In genomic region chr1:139007475-139007874, GRCm38 (mm10) we compare ENCODE assay signal across 25 mouse cellular contexts.
"Had no signal": no experiment of that assay in that cellular context is flagged by ENCODE, and none has a peak within 500 bp of the region (broad histone marks: within the 10 kb centered on the region; RNA-seq: fewer than 3 reads in every experiment).

No protein-coding gene starts in this region.

- H3K9ac ChIP-seq: heart, embryonic 12.5 days; hindbrain, embryonic 12.5 days; hindbrain, embryonic 14.5 days; limb, embryonic 13.5 days; limb, embryonic 15.5 days; liver, embryonic 12.5 days; liver, embryonic 14.5 days had no signal

- H3K36me3 ChIP-seq: heart, embryonic 10.5 days; heart, embryonic 12.5 days; hindbrain, embryonic 10.5 days; hindbrain, embryonic 12.5 days; limb, embryonic 13.5 days; limb, embryonic 15.5 days; liver, embryonic 12.5 days had no signal

- H3K9me3 ChIP-seq: heart, embryonic 10.5 days; heart, embryonic 12.5 days; hindbrain, embryonic 10.5 days; hindbrain, embryonic 12.5 days; limb, embryonic 13.5 days; limb, embryonic 15.5 days; liver, embryonic 12.5 days had no signal

- ATAC-seq: hindbrain, embryonic 16.5 days; inflammation-experienced regulatory T-cells, adult 6 months; intestine, embryonic 16.5 days; liver, embryonic 12.5 days had no signal

- H3K4me1 ChIP-seq: hindbrain, embryonic 10.5 days; hindbrain, embryonic 12.5 days; limb, embryonic 13.5 days; limb, embryonic 15.5 days; liver, embryonic 12.5 days had no signal

- H3K4me3 ChIP-seq: gastrocnemius, adult 2 months; heart, embryonic 10.5 days; heart, embryonic 12.5 days; hindbrain, embryonic 10.5 days; hindbrain, embryonic 12.5 days; layer of hippocampus, adult 2 months; limb, embryonic 13.5 days; limb, embryonic 15.5 days; liver, embryonic 12.5 days had no signal

- H3K27ac ChIP-seq: gastrocnemius, adult 2 months; heart, embryonic 10.5 days; hindbrain, embryonic 10.5 days; hindbrain, embryonic 12.5 days; hindbrain, embryonic 14.5 days; layer of hippocampus, adult 2 months; limb, embryonic 13.5 days; limb, embryonic 15.5 days; liver, embryonic 12.5 days; liver, embryonic 14.5 days had no signal

- H3K4me2 ChIP-seq: heart, embryonic 12.5 days; hindbrain, embryonic 12.5 days; hindbrain, embryonic 14.5 days; limb, embryonic 13.5 days; limb, embryonic 15.5 days; liver, embryonic 12.5 days had no signal

- H3K27me3 ChIP-seq: heart, embryonic 12.5 days; hindbrain, embryonic 12.5 days; limb, embryonic 13.5 days; limb, embryonic 15.5 days; liver, embryonic 12.5 days had no signal

- DNase-seq: gastrocnemius, adult 2 months; gastrocnemius, postnatal 10 days; gastrocnemius, postnatal 25 days; heart, adult 18-20 months; heart, postnatal 10 days; heart, postnatal 4 days; kidney, adult 18-20 months; kidney, adult 8-10 months; kidney, postnatal 10 days; kidney, postnatal 25 days; kidney, postnatal 4 days; left cerebral cortex, postnatal 4 days had no signal
